Mouse (Mus musculus) gastrocnemius, postnatal 4 days (tissue): ENCODE results near the gene Gm20683. TPM values are rescaled to one million over a fixed set of nuclear protein-coding genes. Genes with fewer than 3 reads are reported as not detected.
"Not testable (repeated sequence)": the region's sequence is repeated elsewhere in the genome, so short reads cannot be mapped to it uniquely, and the experiment has no call there.

Experiments
- DNase-seq, 2 experiments: peaks; one replicate each; pipeline ENCODE4 v3.0.0; 2021 to 2022; ENCODE audit warnings: low spot score in 2 of 2, mixed read lengths in 2 of 2
- total RNA-seq, 2 experiments: library from RNA; stranded (reverse); gene quantifications; 2 replicates each; pipeline ENCODE4 v1.2.3; 2021

Gm20683 gene
- total RNA-seq, 2 experiments from 2014 or later = 5.4 to 7.6 TPM

DNA sequence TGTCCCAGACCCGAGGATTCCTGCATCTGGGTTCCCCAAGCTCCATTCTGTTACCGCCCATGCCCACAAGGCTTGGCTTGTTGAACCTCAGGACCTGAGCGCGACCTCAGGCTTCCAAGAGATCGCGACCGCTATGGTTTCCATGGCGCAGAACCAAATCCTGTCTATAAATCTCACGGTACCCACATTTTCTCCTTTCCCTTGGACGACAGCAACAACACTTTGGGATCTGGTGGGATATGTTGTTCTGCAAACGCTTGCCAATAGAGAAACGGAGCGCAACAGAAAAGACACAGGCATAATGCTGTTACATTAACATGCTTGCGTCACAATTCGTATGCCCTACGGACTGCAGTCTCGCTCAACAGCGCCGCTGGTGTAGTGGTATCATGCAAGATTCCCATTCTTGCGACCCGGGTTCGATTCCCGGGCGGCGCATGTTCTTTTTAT, 33.2 kb upstream of the Gm20683 start, which contains the start of gene Mettl26:
Mettl26 (plus strand) TSS at position 354 of the 450 bp plus-strand sequence.
- peak; percentile 78 to 87 for DNase-seq

DNA sequence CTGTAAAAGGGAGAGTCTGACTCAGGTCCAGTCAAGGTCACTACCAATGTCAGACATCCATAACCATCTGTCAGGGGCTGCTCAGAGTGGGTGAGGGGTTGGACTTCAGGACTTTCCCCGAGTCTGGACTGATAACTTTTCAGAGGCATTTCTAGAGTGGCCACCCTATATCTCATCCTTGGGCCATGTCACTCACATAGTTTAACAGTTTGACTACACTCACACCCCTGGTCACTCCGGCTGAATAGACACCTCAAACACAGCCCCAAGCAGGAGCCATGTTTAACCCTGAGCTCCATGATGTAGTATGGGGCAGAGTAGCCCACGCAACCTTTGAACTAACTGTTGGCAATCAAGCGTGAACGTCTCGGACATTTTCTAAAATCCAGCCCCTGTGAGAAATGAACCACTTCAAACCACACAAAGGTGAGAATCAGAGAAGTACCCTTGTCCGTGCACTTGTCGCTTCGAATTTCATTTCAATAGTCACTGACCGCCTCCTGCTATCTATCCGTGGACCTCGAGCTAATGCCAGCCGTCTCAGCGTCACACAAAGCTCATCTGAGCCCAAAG, 32.7 kb upstream of the Gm20683 start:
- peak in 1 of 2 experiments; percentile 7 for DNase-seq

DNA sequence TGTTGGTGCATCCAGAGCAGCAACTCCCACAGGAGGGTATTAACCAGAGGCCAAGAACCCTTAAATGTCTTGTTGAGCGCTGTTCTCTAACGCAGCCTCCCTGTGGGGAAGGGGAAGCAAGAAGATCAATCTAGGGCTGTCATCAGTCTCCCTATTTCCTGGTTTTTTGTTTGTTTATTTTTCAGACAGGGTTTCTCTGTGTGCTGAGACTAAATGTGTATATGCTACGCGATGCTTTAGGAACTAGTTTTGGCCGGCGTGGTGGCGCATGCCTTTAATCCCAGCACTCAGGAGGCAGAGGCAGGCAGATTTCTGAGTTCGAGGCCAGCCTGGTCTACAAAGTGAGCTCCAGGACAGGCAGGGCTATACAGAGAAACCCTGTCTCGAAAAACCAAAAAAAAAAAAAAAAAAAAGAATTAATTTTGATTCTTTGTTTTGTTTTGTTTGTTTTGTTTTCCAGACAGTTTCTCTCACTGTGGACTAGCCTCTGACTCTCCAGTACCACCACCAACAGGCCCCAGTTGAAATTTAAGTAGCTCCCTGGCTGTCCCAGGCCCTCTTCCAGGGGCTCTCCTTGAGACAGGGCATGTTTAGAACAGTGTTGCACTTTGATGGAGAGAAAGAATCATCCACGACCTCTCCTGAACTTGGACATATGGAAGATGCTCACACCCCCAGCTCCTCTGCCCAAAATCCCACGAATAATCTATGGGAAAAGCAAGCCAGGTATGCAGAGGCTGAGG, 32.0 kb upstream of the Gm20683 start:
- DNase-seq = no peak

DNA sequence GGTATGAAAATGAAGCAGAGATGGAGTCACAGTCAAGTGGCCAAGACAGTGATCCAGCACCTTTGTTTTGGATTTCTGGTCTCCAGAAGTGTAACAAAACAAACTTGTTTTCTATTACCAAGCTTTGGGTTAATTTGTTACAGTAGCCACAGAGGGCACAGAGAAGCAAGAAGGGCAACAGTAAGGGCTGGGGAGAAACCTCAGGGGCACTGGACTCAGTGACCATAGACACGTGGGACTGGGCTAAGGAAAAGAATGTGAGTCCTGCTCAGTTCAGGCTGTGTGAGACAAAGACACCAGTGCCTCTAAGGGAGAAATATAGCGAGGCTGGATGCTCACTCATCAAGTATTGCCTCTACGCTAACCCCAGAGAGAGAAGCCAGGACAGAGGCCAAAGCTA, 31.1 kb upstream of the Gm20683 start:
- no peak for DNase-seq

DNA sequence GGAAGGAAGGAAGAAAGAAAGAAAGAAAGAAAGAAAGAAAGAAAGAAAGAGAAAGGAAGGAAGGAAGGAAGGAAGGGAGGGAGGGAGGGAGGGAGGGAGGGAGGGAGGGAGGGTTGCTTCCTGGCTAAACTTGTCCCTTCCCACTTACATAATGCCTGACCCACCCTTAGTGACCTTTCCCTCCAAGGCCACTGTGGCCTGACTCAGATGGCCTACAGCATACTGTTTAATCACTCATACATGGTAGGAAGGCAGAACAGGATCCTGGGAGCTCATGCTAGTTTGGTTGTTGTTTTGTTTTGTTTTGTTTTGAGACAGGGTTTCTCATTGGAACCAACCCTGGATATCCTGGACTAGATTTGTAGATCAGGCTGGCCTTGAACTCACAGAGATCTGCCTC, 30.0 kb upstream of the Gm20683 start:
- not testable (repeated sequence) for DNase-seq

DNA sequence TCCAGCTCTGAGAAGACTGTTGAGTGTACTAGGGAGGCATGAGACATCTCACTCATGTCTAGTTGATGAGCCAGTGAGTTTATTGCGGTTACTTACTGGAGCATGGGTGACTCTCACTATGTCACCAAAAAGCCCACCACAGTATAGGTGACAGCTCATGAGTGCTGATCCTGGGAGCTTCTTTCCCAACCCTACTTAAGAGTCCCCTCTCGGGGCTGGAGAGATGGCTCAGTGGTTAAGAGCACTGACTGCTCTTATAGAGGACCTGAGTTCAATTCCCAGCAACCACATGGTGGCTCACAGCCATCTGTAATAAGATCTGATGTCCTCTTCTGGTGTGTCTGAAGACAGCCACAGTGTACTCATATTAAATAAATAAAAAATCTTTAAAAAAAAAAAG, 28.4 kb upstream of the Gm20683 start:
- DNase-seq = no peak

DNA sequence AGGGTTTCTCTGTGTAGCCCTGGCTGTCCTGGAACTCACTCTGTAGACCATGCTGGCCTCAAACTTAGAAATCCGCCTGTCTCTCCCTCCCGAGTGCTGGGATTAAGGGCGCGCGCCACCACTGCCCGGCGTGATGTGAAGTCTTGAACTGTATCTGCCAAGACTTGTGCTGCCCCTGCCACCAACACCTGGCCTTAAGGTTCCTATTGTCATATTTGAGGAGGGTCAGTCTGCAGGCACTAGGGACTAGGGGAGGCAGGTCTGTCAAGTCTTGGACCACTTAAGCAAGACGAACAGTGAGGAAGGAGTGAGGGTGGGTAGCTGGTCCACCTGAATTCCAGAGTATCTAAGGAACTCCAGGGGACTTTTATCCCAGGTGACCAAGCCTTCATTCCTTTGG, 27.9 kb upstream of the Gm20683 start:
- no peak for DNase-seq

DNA sequence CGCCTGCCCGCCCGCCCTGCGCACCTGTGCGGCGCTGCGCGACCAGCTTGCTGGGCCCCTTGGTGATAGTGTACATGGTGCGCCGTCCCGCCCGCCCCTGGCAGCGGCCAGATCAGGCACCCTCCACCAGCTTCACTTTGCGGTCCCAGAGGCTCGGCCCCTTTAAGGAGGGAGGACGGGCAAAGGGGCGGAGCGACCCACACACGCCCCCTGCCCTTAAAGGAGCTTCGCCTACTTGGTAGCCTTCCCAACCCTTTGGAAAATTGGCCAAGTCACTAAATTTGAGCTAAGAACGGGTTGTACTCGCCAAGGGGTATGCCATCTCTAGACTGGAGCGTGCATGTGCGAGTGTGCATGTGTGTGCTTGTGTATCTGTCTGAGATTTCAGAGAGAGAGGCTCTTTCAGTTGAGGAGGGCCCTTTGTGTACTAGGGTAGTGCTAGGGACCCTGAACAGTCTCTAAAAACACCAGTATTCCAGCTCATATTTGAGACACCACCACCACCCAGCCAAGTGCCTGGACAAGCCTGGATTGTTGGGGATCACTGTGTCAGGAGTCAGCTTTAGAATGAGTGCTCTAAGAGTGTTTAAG, 27.1 kb upstream of the Gm20683 start, which contains the start of gene Mcrip2:
Mcrip2 (minus strand) TSS at position 164 of the 591 bp plus-strand sequence.
- peak in 1 of 2 experiments; percentile 72 for DNase-seq

DNA sequence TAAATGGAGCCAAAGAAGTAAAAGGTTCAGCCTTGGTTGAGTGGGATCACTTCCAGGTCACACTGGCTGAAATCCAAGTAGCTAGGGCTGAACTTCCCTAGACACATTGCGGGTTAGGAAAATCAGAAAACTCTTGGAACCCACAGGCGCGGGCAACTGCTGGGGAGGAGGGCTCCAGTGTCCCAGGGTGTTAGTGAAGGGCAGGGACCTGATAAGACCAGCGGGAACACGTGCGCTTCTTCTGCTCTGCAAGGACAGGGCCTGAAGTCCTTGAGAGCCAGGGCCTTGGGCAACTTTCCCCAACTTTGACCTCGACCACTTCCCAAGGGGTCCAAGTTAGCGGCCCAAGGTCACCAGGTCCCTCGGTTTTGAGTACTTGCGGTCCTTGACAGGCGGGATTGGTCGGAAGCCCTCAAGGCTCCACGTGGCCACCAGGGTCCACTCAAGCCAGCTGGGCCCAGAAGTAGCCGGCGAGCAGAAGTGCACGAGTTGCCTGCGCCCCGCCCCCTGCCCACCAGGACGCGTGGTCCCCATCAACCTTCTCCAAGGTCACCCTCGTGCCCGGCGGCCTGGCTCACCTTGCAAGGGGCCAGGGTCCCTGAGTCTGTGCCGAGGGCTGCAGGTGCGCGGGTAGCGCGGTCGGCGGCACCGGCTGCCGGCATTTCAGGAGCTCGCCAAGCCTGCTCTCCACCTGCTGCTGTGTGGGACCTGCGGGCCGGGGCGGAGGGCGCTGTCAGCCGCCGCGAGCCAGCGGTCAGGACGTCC, 26.5 kb upstream of the Gm20683 start:
- peak in 1 of 2 experiments; percentile 57 for DNase-seq

DNA sequence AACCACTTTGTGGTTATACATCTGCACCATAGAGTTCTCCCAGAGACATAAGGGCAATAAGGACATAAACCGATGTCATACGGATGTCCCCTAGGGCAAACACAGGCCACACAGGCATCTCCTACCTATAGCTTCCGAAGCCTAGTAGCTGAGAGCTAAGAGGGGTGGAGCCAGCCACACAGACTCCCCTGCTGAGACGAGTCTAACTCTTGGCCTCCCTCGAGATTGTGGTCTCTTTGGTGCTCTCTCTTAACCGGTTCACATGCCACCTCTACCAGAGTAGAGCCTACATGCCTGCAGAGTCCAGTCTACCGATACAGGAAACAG, 25.9 kb upstream of the Gm20683 start:
- DNase-seq = no peak

DNA sequence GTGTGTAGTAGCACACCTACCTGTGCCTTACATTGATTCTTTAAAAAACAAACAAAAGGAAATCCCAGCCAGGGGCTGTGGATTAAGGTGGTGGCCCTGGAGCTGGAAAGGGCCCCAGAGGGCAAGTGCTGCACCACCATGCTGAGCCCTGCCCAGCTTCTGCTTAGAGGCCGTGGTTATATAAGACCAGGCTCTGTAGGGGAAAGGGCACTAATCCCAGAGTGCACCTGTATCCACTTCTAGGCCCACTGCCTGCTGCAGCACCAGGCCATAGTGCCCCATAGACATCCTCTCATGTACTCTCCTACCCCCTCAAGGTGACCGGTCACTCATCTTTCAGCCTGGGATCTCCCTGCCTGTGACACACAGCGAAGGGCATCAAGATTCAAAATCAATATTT, 24.6 kb upstream of the Gm20683 start:
- no peak for DNase-seq

DNA sequence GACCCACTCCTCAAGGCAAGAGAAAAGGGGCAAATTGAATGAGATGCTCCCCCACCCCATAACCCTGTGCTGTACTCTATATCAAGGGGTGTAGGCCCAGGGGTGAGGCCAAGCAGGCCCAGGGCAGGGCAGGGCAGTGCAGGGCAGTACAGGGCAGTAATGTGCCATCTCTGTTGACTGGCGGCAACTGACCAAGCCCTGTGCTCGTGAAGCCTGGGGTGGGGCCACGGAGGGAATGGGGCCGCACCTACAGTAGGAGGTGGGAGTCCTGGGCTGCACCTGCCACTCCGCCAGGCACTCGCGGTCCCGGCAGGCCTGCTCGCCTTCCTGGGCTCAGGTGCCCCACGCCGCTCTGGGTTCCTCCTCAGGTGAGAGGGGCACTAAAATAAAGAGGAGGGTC, 23.7 kb upstream of the Gm20683 start:
- DNase-seq = no peak

DNA sequence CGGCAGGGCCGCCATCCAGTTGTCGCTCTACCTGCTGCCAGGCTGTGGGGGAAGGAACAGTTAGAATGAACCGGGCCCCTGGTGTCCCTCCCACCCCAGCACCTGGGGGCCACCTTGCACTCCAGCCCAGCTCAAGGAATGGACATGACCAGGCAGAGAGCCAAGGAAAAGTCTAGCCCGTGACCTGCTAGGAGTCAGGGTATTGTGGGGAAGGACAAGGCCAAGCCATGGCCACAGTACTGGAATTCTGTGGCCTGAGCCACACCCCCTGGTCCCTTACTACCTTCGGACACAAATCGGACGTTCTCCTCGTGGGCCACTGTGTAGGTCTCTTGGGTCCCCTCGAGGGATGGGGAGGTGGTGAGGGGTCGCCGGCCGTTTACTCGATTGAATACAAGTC, 22.7 kb upstream of the Gm20683 start:
- no peak for DNase-seq

DNA sequence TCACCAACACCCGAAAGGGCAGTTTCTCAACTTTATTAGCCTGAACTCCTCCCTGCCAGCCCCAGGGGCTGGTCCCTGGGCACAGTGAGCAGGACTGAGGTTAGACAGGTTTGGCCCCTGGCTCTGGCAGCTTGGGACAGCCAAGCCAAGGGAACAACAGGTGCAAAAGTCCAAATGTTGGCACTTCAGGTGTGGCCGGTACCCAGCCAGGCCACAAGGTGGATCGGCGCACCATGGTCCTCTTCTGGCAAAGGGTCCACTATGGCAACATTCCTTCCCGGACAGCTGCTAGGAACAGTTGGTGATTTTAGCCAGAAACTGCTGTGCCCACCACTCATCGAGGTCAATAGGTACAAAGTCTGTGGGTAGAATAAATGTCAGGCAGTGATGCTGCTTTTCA, 22.1 kb upstream of the Gm20683 start:
- DNase-seq = no peak

DNA sequence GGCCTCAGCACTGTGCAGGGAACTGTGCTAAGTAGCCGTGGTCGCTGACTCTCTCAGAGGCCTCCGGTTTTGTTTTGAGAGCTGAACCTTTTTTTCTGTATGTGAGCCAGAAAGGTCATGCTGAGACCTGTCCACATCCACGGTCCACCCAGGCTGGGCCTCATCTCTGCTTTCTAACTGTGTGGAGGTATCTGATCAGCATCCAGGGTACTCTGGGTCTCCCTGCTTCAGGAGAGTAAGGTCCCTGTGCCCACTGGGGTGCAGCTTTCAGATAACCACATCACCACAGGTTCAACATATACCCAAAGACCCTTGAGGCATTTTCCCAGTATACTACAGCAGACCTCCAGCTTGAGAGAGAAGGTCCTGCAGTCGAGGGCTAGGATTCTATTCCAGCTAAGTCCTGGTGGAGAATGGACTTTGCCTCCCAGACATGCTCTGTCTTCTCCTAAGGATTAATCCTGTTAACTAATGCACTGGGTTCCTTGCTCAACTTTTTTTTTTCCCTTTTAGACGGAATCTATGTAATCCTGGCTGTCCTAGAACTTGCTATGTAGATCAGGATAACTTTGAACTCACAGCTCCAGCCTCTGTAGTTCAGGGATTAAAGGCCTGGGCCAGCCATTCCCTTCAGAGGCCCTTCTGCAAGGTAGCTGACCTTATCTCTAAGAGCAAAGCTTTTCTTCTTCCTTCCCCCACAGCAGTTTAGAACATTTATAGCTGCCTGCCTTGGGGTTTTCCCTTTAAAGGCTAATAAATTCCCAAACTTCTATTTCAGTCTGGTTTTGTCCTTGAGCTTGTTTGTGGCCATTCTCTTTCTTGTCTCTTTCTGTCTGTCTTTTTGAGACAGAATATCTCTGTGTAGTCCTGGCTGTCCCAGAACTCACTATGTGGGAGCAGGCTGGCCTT, 20.4 kb upstream of the Gm20683 start:
- no peak for DNase-seq

DNA sequence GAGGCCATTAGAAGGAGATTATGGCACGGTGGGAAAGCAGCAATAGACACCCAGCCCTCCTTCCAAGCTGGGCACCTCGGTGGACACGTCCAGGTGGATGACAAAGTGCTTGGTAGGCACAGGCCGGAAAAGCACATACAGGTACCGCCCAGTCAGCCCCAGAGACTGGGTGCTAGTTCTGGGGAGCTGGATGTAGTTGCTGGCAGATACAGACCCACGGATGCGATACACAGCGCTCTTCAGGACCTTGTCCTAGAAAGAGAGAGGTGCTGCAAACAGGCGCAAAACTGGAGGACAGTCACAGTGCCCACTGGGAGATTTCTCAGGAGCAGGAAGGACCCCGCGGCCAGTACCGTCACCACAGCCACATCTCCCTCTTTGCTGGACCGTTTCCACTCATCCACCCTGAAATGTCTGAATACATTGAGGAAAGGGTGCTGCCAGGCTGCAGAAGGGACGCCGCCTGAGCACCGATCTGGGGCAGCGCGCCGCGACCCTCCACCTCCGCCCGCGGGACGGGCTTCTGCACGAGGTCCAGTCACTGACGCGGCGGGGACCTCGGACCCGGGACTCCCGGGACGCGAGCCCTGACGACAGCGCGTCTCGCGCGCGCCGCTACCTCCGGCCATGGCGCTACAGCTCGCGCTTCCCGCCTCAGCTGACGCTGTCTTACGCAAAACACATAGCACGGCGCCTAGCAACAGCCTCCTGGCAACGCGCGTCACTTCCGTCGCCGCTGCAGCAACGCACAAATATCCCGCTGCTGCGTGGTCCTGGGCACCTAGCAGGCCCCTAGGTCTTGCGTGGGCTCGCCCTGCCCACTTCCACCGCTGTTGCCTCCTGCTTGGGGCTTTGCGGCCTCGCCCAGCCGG, 19.5 kb upstream of the Gm20683 start, which contains the start of gene Wdr90:
Wdr90 (minus strand) TSS at position 670 of the 872 bp plus-strand sequence.
- DNase-seq = peak; percentile 74 to 87

DNA sequence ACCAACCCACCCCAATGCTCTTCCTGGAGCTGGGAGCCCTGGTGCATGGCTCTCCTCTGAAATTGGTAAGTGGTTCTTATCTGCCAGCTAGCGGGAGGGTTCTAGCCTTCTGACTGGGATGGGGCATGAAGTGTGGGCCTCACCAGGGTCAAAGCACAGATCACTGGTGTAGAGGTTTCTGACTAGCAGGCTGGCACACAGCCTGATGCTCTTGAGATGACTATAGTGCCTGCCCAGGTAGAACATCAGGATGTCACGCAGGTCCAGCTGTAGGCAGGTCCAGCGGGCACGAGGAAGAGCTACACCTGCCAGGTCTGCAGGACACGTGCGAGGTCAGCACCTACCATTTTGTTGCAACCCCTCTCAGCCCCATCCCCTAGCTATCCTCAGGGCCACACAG, 18.7 kb upstream of the Gm20683 start:
- DNase-seq = no peak

DNA sequence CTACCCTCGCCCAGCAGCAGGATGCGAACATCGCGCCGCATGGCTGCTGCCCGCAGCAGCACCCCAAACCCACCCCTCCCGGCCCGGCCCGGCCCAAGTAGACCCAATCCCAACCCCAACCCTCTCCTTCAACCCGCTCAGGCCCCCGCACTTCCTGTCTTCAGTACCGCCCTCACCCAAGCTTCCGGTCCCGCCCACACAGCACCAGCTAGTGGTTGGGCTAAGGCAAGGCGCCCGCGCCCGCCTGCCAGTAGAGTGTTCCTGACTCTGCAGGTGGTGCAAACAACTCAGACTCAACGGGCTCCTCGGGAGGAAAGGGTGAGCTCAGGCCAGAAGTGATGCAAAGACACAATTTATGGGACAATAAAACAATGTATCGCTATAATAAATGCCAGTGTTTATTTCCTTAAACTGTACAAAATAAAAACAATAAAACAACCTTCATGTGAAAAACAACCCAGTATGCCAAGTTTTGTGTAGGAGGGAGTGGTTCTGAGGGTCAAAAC, 2.9 kb upstream of the Gm20683 start, which contains the start of gene Rhot2:
Rhot2 (minus strand) TSS at position 456 of the 506 bp plus-strand sequence.
- peak; percentile 88 to 95 for DNase-seq
